Mouse (Mus musculus): ENCODE data around the gene Cox7b2.
A peak's percentile ranks its signal among the peaks of the same experiment; 100 is the strongest.
"Not testable (repeated sequence)": the region's sequence is repeated elsewhere in the genome, so short reads cannot be mapped to it uniquely, and the experiment has no call there.

The Cox7b2 gene

GRCm38 (mm10) chr5:71548079-71548478 lies at the start of gene Cox7b2:
TSS of gene Cox7b2 (minus strand) at chr5:71548205.
- no peak for DNase-seq (ENCODE audit: low spot score)

- DNase-seq (ENCODE audit: low spot score) = no peak
Observed at GRCm38 (mm10) chr5:71595321-71595720, 47.3 kb upstream of the Cox7b2 start.

GRCm38 (mm10) chr5:71593745-71594255 lies 45.8 kb upstream of the Cox7b2 start:
- DNase-seq (ENCODE audit: low spot score) = no peak

GRCm38 (mm10) chr5:71571646-71572237 lies 23.7 kb upstream of the Cox7b2 start:
- no peak for DNase-seq (ENCODE audit: low spot score)

- DNase-seq (ENCODE audit: low spot score) = no peak
Observed at GRCm38 (mm10) chr5:71545554-71545953, 2.5 kb downstream of the Cox7b2 start.

GRCm38 (mm10) chr5:71525486-71525885 lies 22.5 kb downstream of the Cox7b2 start:
- DNase-seq (ENCODE audit: low spot score) = not testable (repeated sequence)

GRCm38 (mm10) chr5:71502058-71502678 lies 45.8 kb downstream of the Cox7b2 start:
- peak; percentile 58 for DNase-seq (ENCODE audit: low spot score)

- no peak for DNase-seq (ENCODE audit: low spot score)
Observed at GRCm38 (mm10) chr5:71495621-71496020, 52.4 kb downstream of the Cox7b2 start.

GRCm38 (mm10) chr5:71456957-71457356 lies 91.0 kb downstream of the Cox7b2 start:
- DNase-seq (ENCODE audit: low spot score) = no peak

- peak; percentile 40 for DNase-seq (ENCODE audit: low spot score)
Observed at GRCm38 (mm10) chr5:71440174-71440573, 107.8 kb downstream of the Cox7b2 start.
